Mouse (Mus musculus) fibroblast of lung, adult 2 months (primary cell): ENCODE results near the gene Hkdc1.
A peak's percentile ranks its signal among the peaks of the same experiment; 100 is the strongest.
"Not testable (repeated sequence)": the region's sequence is repeated elsewhere in the genome, so short reads cannot be mapped to it uniquely, and the experiment has no call there.

Experiments
- DNase-seq: peaks from one replicate; pipeline ENCODE4 v3.0.0-alpha.2; 2011; ENCODE audit warnings: low read depth

Hkdc1 gene

DNA sequence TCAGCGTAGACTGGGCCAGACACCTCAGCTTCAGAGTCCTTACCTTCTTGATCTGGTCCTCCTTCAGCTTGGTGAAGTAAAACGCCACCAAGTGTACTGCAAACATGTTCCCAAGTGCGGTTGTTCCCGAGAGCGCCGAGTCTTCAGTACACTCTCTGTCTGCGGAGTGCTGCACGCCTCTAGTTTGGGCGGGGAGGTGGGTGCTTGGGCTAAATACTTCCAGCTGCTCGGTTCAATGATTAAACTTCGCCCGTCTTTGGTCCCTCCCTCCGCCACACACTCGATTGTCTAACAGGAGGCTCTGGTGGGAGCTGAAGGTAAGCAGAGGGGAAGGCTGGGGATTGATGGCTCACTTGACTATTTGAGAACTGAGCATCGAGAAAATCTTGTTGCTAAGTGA lies at the start of gene Hkdc1:
Gene Hkdc1, minus strand, starts transcription at position 237 of the 400 bp plus-strand sequence.
- no peak for DNase-seq

DNA sequence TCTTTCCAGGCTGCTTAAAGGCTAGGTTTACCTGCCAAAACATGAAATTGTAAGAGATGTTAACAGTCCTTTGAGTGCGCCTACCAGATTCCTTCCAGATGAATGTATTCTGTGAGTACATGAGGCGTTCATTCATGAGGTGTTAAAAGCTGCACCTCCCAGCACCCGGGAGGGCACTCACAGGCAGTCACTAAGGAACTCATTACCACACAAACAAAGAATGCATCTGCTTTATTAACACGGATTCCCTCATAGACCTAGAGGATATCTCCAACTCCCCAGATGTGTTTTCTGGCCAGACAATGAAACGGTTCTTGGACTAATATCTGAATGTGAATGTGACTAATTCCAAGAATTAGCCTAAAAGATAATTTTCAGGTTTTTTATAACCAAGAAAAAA lies 48.8 kb upstream of the Hkdc1 start:
- DNase-seq = no peak

DNA sequence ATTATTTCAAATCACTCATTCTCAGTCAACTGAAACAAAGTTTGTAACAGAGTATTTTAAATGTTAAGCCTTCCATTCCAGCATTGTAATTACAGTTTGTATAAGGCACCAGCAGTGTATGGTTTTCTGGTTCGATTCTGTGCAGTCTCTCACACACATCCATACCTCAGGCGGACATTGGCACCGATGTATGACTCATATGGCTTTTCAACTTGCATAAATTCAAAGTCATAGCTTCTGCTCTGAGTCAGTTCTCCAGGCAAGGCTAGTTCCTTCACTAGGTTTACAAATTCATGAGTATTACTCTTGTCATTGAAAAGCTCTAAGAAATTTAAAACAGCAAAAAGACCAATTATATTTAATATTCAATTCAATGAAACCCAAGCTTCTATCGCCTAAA lies 47.4 kb upstream of the Hkdc1 start:
- DNase-seq = no peak

DNA sequence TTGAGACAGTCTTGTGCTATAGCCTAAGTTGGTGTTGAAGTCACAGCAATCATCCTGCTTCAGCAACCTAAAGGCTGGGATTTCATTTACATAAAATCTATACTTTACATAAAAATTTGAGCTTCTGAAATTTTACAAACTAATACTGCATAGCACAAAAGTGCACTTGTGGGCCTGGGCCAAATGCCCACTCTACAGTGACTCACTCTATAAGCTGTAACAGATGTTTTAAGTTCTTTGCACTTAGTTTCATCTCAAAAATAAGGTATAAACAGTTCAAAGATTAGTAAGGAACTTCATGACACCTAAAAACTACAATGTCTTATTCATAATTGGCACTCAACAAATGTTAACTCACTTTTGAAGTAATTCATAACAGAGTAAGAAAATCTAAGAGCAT lies 39.0 kb upstream of the Hkdc1 start:
- no peak for DNase-seq

DNA sequence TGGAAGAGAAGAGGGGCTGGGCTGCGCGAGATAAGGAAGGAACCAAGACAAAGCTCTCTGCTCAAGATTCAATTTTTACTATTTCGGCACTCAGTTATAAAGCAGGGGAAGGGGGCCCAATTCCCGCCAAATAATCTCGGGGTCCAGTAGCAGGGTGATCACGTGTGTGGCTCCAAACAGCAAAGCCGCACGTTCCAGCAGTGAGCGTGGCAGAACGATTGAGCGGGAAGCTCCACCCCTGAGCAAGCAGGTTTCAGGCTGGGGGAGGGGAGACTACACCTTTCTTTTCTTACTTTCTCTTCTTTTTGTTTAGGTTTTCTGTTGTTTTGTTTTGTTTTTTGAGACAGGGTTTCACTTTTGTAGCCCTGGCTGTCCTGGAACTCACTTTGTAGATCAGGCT lies 29.7 kb upstream of the Hkdc1 start:
- DNase-seq = not testable (repeated sequence)

DNA sequence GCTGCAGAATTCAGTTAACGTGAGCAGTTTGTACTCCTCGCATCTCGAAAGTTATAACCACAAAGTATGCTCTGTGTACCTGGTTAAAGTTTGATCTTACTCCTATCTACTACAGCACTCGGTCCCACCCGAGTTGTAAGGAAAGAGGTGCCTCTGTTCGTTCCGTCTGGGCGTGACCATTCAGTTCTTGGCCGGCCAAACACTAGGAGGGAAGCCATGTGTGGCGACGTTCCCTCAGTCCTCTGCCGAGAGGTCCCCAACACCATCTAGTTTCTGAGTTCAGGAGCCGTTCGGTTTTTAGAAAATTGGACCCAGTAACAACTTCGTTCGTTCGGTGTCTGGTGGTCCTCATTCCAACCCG lies 28.0 kb upstream of the Hkdc1 start:
- no peak for DNase-seq

DNA sequence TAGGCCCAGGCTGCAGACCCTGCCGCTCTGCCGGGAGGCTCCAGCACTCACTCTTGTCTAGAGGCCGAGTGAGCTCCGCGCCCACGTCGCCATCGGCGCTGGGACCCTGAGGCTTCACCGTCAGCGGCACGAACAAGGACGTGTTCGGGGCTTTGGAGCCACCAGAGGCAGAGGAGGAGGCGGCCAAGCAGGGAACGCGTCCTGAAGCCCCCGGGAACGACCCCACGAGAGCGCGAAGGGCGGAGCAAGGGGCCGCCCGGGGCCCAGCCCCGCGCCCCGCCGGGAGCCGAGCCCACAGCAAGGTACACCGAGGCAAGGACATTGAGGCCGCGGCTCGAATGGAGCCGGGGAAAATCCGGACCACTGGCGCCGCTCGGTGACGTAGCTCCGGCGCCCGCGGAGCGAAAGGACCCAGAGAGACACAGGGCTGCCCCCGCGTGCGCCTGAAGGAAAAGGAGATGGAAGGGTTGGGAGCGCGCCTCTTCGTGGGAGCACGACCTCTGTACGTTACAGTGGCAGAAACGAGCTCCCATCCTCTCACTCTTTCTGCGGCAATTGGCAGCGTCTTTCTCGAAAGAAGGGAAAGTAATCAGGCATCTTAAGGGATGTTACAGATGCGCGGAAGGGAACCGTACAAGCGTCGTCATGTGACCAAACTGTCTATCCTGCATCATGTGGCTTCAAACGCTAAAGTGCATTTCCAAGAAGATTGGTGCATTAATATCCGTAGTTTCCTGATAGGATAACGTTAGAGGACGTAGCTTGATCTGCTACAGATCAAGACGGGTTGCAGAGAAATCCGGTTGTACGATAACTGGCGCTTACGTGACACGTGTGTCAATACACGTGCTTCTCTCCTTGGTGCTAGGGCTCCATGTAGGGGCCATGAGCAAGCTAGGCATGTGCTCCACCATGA lies 27.3 kb upstream of the Hkdc1 start, which contains the start of the genes 4930507D05Rik and Supv3l1:
Gene 4930507D05Rik, plus strand, starts transcription at position 126 of the 916 bp plus-strand sequence.
Gene Supv3l1, minus strand, starts transcription at position 375 of the 916 bp plus-strand sequence.
- DNase-seq = peak; percentile 87

DNA sequence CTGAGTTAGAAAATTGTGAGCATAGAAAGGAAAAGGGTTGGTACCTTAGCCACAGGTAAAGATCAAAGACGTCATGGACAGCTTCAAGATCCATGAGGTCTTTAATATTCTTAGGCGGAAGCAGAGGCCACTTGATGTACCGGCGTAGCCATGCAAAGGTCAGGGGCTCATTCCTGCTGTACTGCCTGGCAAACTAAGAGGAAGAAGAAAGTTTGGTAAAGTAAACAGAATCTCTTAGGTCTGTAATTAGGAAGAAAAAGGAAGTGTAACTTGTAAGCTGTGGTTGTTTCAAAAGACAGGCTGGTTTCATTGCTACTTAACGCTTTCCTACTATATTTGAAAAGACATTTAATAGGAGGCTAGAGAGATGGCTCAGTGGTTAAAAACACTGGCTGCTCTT lies 8.1 kb upstream of the Hkdc1 start:
- DNase-seq = no peak

DNA sequence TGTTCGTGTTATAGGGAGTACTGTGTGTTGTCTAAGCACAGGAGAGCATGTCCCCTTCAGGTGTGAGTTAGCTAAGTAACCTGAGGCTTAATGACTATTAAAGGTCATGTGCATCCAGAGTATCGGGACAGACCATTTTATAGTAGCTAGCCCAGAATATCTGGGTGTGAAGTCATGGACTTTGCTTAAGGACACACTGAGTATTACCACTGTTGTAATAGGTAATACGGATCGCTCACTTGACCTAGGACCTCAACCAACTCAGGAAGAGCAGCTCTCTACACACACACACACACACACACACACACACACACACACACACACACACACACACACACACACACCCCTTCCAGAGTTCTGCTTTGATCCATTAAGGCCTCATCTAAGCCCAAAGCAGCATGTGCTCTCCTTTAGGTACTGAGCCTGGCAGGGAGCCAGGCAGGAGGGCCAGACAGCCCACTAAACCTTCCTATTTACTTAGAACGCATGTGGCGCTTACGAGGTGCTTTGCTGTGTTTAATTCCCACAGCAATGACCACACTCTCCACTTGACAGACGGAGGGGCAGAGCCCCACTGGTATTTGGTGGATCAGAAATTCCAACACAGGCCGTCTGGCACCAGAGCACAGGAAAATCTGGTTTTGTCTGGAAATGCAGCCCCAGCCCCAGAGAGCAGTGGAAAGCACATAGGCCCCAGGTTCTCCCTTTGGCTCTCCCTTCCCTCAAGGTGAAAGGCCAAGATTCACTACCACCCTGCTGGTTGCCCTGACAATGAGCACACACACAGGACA lies 3.0 kb upstream of the Hkdc1 start:
- no peak for DNase-seq

DNA sequence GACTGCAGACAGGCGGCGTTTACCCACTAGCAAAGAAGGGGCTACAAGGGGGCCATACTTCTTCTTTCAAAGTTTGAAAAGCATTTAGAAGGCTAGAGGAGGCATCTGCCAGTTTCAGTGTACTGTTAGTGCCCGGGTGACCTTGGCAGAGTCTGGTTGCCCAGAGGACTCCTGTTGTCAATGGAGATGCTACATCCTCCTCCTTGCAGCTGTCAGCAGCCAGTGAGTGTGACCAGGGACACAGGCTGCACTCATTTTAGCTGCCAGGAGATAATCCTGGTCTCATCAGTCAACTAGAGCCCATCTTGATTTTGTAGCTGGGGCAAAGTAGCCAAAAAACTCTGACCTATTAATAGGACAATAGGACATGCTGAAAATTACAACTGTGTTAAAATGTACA lies 1.2 kb downstream of the Hkdc1 start:
- DNase-seq = no peak

DNA sequence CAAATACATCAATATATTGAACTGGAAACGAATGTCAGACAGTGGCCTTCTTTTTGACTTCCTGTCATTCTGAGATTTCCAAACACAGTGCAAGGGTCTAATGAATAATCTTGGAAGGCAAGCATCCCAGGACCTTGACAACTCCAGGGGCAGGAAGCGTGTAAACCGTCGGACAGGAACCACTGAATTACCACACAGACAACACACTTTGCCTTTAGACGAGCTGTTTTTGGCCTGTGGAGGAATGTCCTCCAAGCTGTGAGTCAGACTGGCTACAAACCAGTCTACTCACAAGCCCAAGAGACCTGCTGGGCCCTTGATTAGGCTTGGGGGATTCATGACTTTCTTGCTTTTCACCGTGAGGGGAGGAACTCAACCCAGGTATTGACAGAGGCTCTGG lies 1.9 kb downstream of the Hkdc1 start:
- DNase-seq = no peak

DNA sequence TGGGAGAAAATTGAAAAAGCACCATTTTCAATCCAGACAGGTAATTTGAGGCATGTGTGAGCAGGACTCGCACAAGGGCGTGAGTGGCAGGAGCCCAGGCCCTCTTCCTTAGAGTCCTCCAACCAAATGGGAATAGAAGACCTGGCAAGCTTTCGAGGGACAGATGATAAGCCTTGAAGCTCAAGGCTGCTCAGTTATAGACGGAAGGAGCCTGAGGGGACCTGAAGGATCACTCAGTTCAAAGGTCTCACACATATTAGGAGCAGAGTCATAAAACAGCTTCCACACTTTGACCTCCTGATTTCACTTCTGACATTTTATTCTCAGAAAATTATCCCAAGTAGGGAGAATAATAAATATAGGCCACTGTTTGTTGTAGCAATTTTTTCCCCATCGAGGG lies 2.9 kb downstream of the Hkdc1 start:
- no peak for DNase-seq

DNA sequence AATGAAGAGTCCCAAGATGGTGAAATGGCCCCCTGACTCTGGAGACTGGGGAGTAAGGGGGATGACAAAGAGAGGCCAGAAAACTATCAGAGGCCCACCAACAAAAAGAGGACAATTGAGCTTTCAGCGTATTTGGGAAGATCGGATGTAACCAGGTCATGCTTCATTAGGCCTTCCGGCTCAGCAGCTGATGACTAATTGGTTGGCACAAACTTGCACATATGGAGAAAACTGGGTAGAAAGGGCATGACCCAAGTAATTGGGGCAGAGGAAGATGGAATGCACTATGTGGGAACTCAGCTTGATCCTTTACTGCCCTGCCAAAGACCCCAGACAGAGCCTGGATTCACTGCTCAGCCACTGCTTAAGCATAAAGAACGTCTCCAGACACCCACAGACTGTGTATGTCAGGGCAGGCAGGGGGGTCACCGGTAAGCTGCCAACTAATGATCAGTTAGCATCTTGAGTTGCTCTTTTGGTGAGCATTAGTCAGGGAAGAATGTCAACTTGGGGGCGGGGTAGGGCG lies 3.4 kb downstream of the Hkdc1 start:
- no peak for DNase-seq

DNA sequence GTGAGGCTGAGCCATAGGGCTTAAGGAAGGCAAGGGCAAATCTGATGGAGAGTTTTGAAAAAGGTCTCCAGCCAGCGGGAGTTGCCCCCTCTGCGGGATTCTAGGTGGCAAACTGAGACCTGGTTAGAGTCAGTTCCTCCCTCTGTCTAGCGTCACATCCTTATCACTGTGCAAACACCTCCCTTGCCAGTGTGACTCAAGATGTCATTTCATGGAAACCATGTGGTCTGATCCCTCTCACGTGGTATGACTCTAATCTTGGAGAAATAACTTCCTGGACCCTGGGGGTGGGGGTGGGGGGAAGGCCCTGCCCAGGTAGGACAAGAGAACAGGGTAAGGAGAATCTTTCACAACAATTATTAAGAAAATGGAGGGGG lies 8.7 kb downstream of the Hkdc1 start:
- no peak for DNase-seq

DNA sequence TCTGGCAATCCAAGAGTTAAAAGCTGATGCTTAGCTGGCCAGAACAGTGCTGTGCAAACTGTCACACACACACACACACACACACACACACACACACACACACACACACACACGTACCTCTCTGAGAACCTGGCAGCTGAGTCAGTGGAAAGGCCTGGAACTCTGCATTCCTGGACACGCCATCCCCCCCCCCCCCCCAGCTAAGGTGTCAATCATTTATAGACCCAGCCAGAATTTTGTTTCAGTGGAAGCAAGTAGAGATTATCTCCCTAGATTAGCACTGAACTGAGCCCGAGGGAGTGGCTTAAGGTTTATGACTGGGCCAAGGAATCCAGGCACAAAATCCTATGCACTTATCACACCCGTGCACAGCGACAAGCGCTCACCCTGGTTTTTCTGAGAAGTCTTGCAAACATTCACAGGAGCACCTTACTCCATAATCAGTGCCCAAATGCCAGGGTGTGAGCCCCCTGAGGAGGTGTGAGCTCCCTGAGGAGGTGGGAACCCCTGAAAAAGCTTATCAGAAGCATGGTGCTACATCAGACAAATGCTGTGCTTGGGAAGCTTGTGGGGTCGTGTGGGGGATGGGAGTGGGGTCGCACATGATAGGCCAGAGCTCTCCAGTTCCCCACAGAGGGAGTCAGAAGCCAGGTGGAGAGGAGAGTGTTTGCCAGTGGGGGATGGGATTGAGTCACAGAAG lies 9.2 kb downstream of the Hkdc1 start:
- no peak for DNase-seq

DNA sequence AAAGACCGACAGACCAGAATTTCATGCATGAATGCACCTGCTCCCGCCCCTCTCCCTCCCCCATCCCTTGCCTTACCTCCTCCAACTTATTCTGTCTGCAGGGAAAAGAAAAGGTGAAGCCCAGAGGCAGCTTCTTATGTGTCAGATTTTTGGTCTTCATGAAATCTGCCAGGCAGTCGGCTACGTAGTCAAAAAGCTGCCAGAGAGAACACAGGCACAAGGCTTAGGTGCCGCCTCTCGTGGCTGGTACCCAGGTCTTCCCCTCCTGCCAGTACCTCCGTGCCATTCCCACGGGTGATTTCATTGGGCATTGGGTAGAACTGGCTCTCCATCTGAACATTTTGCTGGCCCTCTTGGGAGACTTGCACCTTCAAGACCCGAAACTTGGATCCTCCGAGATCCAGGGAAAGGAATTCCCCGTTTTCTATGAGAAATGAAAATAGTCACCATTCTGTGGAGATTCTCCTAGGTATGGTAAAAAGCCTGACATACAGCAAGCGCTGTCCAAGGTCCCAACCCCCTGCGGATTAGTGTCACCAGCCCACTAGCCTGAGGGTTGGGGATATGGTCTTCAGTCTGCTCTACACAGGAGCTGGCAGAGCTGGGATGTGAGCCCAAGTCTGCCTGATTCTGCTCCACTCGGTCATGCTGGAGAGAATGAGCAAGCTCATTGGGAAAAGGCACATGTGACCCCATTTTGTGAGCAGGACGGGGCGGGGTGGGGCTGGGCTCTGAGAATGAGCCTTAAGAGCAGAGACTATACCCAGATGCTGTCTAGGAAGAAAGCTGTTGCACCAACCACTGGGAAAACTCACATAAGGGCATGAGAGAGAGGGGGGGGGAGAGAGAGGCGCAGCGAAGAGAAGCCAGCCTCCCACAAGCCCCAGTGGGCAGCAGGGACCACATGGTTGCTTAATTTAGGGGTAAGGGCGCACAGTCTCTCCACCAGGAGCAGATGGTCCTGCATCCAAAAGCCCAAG lies 10.6 kb downstream of the Hkdc1 start:
- no peak for DNase-seq

DNA sequence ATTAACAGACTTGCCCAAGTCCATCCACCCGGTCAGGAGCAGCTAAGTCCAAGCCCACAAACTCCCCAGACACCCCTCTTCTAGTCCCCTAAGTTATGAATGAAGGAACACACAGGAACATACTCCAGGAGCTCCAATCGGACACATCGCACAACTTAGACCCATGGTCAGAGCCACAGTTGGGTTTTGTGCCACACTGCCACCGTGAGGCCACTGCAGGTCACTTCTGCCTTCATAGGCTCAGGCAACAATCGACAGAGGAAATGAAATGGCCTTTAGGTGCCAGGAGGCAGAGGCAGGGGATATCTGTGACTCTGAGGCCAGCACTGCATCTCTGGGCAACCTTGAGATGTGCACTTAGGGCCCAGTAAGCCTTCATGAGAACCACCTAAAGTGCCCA lies 11.3 kb downstream of the Hkdc1 start:
- peak; percentile 41 for DNase-seq

DNA sequence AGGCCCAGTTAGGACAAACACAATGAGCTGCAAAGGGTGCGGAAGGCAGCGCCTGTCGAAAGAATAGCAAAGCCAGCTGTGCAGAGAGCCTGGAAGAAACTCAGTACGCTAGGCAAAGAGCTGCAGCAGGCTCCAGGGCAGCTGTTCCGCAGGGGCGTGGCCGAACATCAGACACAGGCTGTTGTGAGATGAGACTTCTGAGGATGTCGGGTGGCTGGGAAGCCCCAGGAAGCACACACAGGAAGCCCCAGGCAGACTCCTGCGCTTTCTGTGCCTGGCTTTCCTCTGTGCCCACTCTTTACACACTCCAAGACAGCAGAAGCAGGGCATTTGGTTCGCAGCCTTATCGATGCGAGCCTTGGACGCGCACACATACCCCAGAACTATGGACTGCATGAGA lies 17.4 kb downstream of the Hkdc1 start:
- no peak for DNase-seq

DNA sequence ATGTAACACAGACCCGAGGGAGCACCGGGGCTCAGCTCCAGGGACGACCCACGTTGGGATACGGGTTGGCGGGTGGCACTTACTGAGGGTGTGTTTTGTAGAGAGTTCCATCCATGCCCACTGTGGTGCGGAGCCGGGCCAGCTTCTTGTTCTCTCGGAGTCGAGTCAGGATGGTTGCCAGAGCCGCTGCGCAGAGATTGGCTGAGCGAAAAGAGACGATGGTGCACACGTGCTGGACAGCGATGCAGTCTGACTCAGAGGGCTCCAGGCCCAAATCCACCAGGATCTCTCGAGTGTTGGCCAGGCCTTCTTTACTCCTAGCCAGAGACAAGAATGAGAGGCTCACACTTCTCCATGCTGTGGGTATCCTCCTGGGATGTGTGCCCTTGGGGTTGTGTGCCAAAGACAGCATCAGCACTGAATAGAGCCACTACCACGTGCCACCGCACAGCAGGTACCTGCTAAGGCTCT lies 20.6 kb downstream of the Hkdc1 start:
- DNase-seq = peak; percentile 59

DNA sequence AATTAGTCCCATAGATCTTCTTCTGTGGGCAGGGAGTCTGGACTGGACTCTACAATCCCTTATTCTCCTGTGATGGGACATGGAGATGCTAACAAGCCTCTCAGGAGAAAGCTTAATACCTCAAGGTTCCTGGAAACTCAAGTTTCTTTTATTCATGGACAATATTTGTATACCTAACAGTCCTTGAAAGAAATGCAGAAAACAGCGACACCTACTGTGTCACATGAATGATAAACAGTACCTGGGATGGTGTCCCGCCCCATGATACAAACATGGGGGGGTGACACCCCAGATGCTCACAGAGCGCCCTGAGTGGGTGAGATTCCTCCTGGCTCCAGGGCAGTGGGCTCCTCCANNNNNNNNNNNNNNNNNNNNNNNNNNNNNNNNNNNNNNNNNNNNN lies 39.3 kb downstream of the Hkdc1 start:
- no peak for DNase-seq

DNA sequence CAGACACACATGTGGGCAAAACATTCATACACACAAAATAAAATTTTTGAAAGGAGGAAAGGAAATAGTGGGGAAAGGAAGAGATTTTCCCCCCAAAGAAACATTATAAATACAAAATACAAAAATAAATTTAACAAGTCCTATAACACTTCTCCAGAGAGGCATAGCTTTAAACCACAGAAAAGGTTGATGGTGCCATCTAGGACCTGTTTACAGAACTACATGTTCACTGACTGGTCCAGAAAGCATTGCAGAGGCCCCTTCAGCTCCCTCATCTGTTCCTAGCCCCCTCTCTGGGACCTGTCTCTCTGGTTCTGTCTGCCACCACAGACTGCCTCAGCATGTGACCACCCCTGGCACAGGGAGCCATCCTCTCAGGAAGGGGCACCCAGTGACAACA lies 41.4 kb downstream of the Hkdc1 start:
- DNase-seq = peak; percentile 4
